Mouse (Mus musculus) G1E (cell line): ENCODE results near the gene Csnk1e. TPM values are rescaled to one million over a fixed set of nuclear protein-coding genes. Genes with fewer than 3 reads are reported as not detected.
A peak's percentile ranks its signal among the peaks of the same experiment; 100 is the strongest.

Experiments
- ATAC-seq: 2 replicates; pipeline ENCODE4 v1.8.0; 2016; ENCODE audit warnings: mild to moderate bottlenecking; ENCODE audit not compliant: insufficient number of reproducible peaks, poor library complexity, low FRiP score, severe bottlenecking; ENCODE audit errors: extremely low read depth
- DNase-seq: peaks from one replicate; pipeline ENCODE4 v3.0.0; 2012; ENCODE audit warnings: low spot score
- H3K27me3 ChIP-seq: 2 replicates; pipeline ENCODE4 v1.6.1; 2012; ENCODE audit warnings: mild to moderate bottlenecking, low read length, inconsistent platforms; ENCODE audit not compliant: insufficient read depth
- H3K36me3 ChIP-seq: replicated peaks from 2 replicates; pipeline ENCODE3; 2012; ENCODE audit warnings: mild to moderate bottlenecking, inconsistent platforms
- H3K4me1 ChIP-seq: 2 replicates; pipeline ENCODE4 v1.6.1; 2012; ENCODE audit warnings: low read depth, low read length, inconsistent platforms, mixed read lengths; ENCODE audit not compliant: insufficient read depth
- H3K4me3 ChIP-seq: 2 replicates; pipeline ENCODE4 v1.5.1; 2012; ENCODE audit warnings: low read depth, mild to moderate bottlenecking, inconsistent platforms, low read length, moderate library complexity, mixed read lengths
- H3K9me3 ChIP-seq: replicated peaks from 2 replicates; pipeline ENCODE4 v1.6.1; 2012; ENCODE audit warnings: inconsistent platforms
- CTCF ChIP-seq: IDR thresholded peaks from 2 replicates; pipeline ENCODE4 v1.5.1; 2012; ENCODE audit warnings: low read depth, low read length, inconsistent platforms, mixed read lengths
- GATA1 ChIP-seq: IDR thresholded peaks from 2 replicates; pipeline ENCODE4 v1.6.1; 2012; ENCODE audit warnings: borderline replicate concordance, low read length, inconsistent platforms, mixed read lengths
- GATA2 ChIP-seq: IDR thresholded peaks from 2 replicates; pipeline ENCODE4 v1.6.1; 2012; ENCODE audit warnings: low read depth, low read length, inconsistent platforms, borderline replicate concordance
- POLR2AphosphoS5 ChIP-seq: IDR thresholded peaks from 2 replicates; pipeline ENCODE4 v1.6.1; 2012; ENCODE audit warnings: low read depth, low read length, inconsistent platforms; ENCODE audit not compliant: insufficient replicate concordance
- TAL1 ChIP-seq: conservative IDR thresholded peaks from 2 replicates; pipeline ENCODE4 v1.6.1; 2012; ENCODE audit warnings: low read depth, low read length, inconsistent platforms, mixed read lengths
- polyA plus RNA-seq: library from polyadenylated mRNA; stranded (reverse); fragments of >175 nt; gene quantifications from 2 replicates; pipeline ENCODE4 v1.2.3, GENCODE M21; 2012
- total RNA-seq, 2 experiments: library from RNA; stranded (forward) in 1 of 2; stranded (reverse) in 1 of 2; fragments of 200-1000 nt in 1 of 2; fragments of >200 nt in 1 of 2; fragmentation: Nextera tagmentation in 1 of 2; gene quantifications; 2 replicates each; pipeline ENCODE4 v1.2.3; 2014 to 2017

Gene Csnk1e
- total and polyA plus RNA-seq, 3 experiments: 0.44 TPM; not detected in 2

GRCm38 (mm10) chr15:79381644-79382043 is 73.7 kb downstream of the Csnk1e start:
- H3K36me3 ChIP-seq: peaks cover 13% of the 10 kb centered on the region
- no peak for TF ChIP-seq GATA2
- no peak for TF ChIP-seq TAL1
- no peak for TF ChIP-seq GATA1
- no peak for TF ChIP-seq CTCF
- no peak for TF ChIP-seq POLR2AphosphoS5

GRCm38 (mm10) chr15:79380468-79381444 is 74.6 kb downstream of the Csnk1e start:
- no peak for ATAC-seq
- no peaks in the 10 kb centered on the region for H3K9me3 ChIP-seq
- TF ChIP-seq CTCF: peak; percentile 72
- no peak for TF ChIP-seq GATA2
- no peak for TF ChIP-seq TAL1
- peaks cover 8% of the 10 kb centered on the region; the same call in 1 of the 2 replicates for H3K4me1 ChIP-seq
- H3K4me3 ChIP-seq: no peak overlapping the region
- peaks cover 5% of the 10 kb centered on the region; the same call in 1 of the 2 replicates for H3K27me3 ChIP-seq
- peak; percentile 72 for DNase-seq
- peaks cover 15% of the 10 kb centered on the region for H3K36me3 ChIP-seq

More at GRCm38 (mm10) chr15:79381644-79382043, 73.7 kb downstream of the Csnk1e start:
- Histone ChIP-seq H3K4me3 (no peak overlapping the region), H3K27me3 (peaks cover 5% of the 10 kb centered on the region; the same call in 1 of the 2 replicates), H3K9me3 (no peaks in the 10 kb centered on the region), H3K4me1 (peaks cover 8% of the 10 kb centered on the region; the same call in 1 of the 2 replicates)
- ATAC-seq: no peak
- DNase-seq: no peak

GRCm38 (mm10) chr15:79379658-79380057 is 75.7 kb downstream of the Csnk1e start:
- no peak overlapping the region for H3K4me3 ChIP-seq
- ATAC-seq (no peak), DNase-seq (no peak)
- H3K36me3 ChIP-seq: peaks cover 15% of the 10 kb centered on the region
- H3K27me3 ChIP-seq: peaks cover 3% of the 10 kb centered on the region; the same call in 1 of the 2 replicates
- H3K9me3 ChIP-seq: no peaks in the 10 kb centered on the region
- H3K4me1 ChIP-seq: peaks cover 7% of the 10 kb centered on the region; the same call in 1 of the 2 replicates
- TF ChIP-seq POLR2AphosphoS5 (no peak), CTCF (no peak), TAL1 (no peak), GATA2 (no peak), GATA1 (no peak)

DNA sequence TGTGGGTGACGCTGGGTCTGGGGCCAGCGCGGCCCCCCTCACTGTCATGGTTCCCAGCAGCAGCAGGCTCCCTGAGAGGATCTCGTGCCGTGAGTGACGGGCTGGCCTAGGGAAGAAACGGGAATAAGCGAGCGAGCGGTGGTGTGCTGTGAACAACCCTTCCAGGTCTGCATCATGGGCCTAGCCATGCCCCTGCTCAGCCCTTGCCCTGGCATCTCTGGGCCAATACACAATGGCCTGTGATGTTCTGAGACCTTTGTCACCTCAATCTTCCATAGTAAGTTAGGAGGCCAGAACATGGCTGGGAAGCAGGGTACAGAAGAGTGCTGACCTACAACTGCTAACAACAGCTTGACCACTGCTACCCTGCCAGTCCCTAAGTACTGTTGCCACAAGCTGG is 76.8 kb downstream of the Csnk1e start:
- peaks cover 7% of the 10 kb centered on the region; the same call in 1 of the 2 replicates for H3K4me1 ChIP-seq
- no peak overlapping the region for H3K4me3 ChIP-seq
- H3K27me3 ChIP-seq: peaks cover 3% of the 10 kb centered on the region; the same call in 1 of the 2 replicates
- peaks cover 15% of the 10 kb centered on the region for H3K36me3 ChIP-seq
- DNase-seq (no peak), ATAC-seq (no peak)
- TF ChIP-seq TAL1: no peak
- TF ChIP-seq GATA2: no peak
- no peak for TF ChIP-seq CTCF
- TF ChIP-seq GATA1: no peak
- no peak for TF ChIP-seq POLR2AphosphoS5
- no peaks in the 10 kb centered on the region for H3K9me3 ChIP-seq

DNA sequence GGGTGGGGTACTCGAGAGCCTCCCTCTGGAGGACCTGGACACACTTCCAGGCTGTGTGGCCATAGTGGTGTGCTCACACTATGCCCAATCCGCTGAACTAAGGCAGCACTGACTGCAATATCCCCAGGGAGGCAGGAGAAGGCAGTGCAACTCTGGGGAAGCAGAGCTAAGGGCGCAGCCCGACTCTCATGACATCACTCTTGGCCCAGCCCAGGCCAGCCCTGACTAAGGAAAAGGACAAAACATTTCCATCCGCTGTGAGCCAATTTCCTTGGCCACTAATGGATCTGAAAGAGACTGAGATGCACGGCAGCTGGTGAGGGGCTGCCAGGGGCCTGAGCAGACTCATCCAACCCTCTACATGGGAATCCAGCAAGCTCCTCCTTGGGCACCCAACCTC is 77.7 kb downstream of the Csnk1e start:
- Histone ChIP-seq H3K4me3 (no peak overlapping the region), H3K36me3 (peaks cover 15% of the 10 kb centered on the region), H3K27me3 (peaks cover 3% of the 10 kb centered on the region; the same call in 1 of the 2 replicates), H3K9me3 (no peaks in the 10 kb centered on the region), H3K4me1 (peaks cover 7% of the 10 kb centered on the region; the same call in 1 of the 2 replicates)
- no peak for TF ChIP-seq POLR2AphosphoS5
- no peak for TF ChIP-seq TAL1
- no peak for TF ChIP-seq GATA1
- DNase-seq: no peak
- ATAC-seq: no peak

GRCm38 (mm10) chr15:79374760-79375159 is 80.6 kb downstream of the Csnk1e start:
- DNase-seq (no peak), ATAC-seq (no peak)
- Histone ChIP-seq H3K4me1 (no peaks in the 10 kb centered on the region), H3K27me3 (peaks cover 6% of the 10 kb centered on the region; the same call in 1 of the 2 replicates), H3K9me3 (no peaks in the 10 kb centered on the region), H3K36me3 (peaks cover 15% of the 10 kb centered on the region), H3K4me3 (no peak overlapping the region)
- TF ChIP-seq POLR2AphosphoS5 (no peak), GATA1 (no peak), CTCF (no peak)
